Mouse (Mus musculus) testis, adult 2 months (tissue): ENCODE results near the gene Hoxd8.

Experiments
- CTCF ChIP-seq: fragments of 200-500 bp; IDR thresholded peaks from 2 replicates; pipeline ENCODE4 v1.5.1; 2012; ENCODE audit warnings: low read depth, mild to moderate bottlenecking, inconsistent platforms, low read length, moderate library complexity; ENCODE audit not compliant: control insufficient read depth, insufficient read depth, insufficient replicate concordance
- POLR2A ChIP-seq: fragments of 200-500 bp; IDR thresholded peaks from 2 replicates; pipeline ENCODE4 v1.6.1; 2012; ENCODE audit warnings: low read depth, mild to moderate bottlenecking, inconsistent platforms, low read length, moderate library complexity; ENCODE audit not compliant: control insufficient read depth

DNA sequence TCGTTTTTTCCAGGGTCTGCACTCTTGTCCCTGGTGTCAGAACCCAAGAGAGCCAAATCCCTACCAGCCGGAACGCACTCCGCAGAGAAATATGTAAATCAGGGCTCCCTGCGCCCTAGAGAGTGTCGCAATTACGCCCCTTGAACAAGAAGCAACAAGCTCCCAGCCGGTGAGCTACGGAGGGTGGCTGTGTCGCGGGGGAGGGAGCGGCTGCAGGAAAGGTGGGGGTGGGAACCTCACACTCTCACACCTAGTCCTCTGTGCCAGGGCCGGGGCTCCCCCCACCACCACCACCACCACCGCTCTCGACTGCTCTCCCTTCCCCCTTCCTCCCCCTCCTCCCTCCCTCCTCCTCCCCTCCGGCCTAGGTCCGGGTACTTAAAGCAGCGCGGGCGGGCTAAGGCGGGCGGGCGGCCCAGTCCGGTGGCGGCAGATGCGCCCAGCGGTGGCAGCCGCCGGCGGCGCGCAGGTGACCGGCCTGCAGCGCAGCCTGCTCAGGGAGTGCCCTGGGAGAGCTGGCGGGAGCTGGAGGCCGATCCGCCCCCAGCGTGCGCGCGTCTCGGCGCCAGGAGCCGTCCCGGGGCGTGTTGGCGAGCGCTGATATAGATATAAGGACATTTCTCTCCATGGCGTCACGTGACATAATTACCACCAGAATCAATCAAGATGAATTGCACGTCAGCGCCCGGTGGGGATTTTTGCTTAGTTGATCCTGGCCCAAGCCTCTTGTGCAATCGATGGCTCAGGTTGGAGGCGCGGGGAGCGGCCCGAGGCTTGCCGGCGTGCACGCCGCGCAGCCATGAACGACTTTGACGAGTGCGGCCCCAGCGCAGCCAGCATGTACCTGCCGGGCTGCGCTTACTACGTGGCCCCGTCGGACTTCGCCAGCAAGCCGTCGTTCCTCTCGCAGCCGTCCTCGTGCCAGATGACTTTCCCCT lies 22.6 kb upstream of the Hoxd8 start:
- TF ChIP-seq CTCF (no peak), POLR2A (no peak)
